Mouse (Mus musculus): Measurements from ENCODE around the gene Npffr2. TPM values are rescaled to one million over a fixed set of nuclear protein-coding genes. Genes with fewer than 3 reads are reported as not detected.
"Not testable (repeated sequence)": the region's sequence is repeated elsewhere in the genome, so short reads cannot be mapped to it uniquely, and the experiment has no call there.

Gene Npffr2
- polyA plus RNA-seq (2015; fragmentation: Nextera tagmentation; extraction: Ambion mirVana) = not detected in 2 replicates

DNA sequence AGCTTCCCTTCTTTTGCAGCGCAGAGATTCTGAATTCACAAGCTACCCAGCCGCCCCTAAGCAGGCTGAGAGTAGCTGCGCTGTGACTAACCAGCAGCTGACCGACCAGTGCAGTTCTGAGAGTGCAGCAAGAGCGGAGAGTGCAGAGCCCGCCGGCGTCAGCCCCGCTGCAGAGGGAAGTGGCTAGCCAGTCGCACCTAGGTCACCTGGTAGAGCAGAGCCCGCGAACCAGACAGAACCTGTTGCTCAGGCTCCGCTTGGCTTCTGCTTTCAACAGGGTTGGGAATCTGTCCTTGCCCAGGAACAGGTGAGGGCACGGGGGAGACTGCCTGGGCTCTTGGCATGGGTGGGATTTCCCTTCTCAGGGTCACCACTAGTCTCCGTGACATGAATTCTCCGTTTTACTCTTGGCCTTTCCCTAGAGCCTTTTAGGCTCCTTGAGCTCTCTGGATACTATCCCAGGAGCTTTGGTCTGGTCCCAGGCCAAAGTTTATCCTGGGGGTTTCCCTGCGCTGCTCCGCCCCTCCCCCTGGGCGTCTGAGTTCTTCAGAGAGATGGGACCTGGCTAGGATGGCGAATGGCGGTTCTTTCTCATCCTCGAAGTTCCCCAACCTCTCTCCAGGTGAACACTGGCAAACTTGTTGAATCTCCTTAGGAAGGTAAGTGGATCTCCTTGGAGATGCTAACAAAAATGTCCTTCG lies at the start of gene Npffr2:
Npffr2 (plus strand) TSS at position 552 of the 701 bp plus-strand sequence.
- H3K36me3 ChIP-seq = no peaks in the 10 kb centered on the region
- H3K27me3 ChIP-seq = no peaks in the 10 kb centered on the region
- H3K4me2 ChIP-seq (replicated peaks) = peak within 1 kb of the TSS; percentile 87
- no peak within 1 kb of the TSS for H3K27ac ChIP-seq (replicated peaks)
- peaks cover 9% of the 10 kb centered on the region for H3K4me1 ChIP-seq
- peak within 1 kb of the TSS; percentile 43 for H3K4me3 ChIP-seq
- peak; percentile 94 for ATAC-seq (replicated peaks)
- 5% methylated on average over 23 of the region's 23 CpGs for WGBS
- peak within 1 kb of the TSS; percentile 49 for H3K9ac ChIP-seq (replicated peaks)
- H3K9me3 ChIP-seq = no peaks in the 10 kb centered on the region

- no peaks in the 10 kb centered on the region for H3K36me3 ChIP-seq
- H3K4me2 ChIP-seq (replicated peaks) = no peak overlapping the region
- no peak overlapping the region for H3K27ac ChIP-seq (replicated peaks)
- no peaks in the 10 kb centered on the region for H3K9me3 ChIP-seq
- H3K4me1 ChIP-seq = no peaks in the 10 kb centered on the region
- H3K27me3 ChIP-seq = no peaks in the 10 kb centered on the region
- WGBS = 84% methylated on average over 1 of the region's 1 CpGs
- ATAC-seq (replicated peaks) = no peak
- no peak overlapping the region for H3K4me3 ChIP-seq
- H3K9ac ChIP-seq (replicated peaks) = no peak overlapping the region
Measured at GRCm38 (mm10) chr5:89492560-89492959, 34.7 kb upstream of the Npffr2 start.

- WGBS = 64% methylated on average over 6 of the region's 6 CpGs
- H3K4me1 ChIP-seq = no peaks in the 10 kb centered on the region
- no peak overlapping the region for H3K27ac ChIP-seq (replicated peaks)
- H3K4me2 ChIP-seq (replicated peaks) = no peak overlapping the region
- no peaks in the 10 kb centered on the region for H3K9me3 ChIP-seq
- no peaks in the 10 kb centered on the region for H3K36me3 ChIP-seq
- H3K4me3 ChIP-seq = no peak overlapping the region
- H3K27me3 ChIP-seq = no peaks in the 10 kb centered on the region
- no peak overlapping the region for H3K9ac ChIP-seq (replicated peaks)
- ATAC-seq (replicated peaks) = no peak
Measured at GRCm38 (mm10) chr5:89500182-89500581, 27.0 kb upstream of the Npffr2 start.

GRCm38 (mm10) chr5:89518641-89519040 lies 8.6 kb upstream of the Npffr2 start:
- Histone ChIP-seq H3K4me3 (no peak overlapping the region), H3K4me2 (replicated peaks) (no peak overlapping the region), H3K4me1 (no peaks in the 10 kb centered on the region), H3K27ac (replicated peaks) (no peak overlapping the region), H3K27me3 (no peaks in the 10 kb centered on the region), H3K9me3 (no peaks in the 10 kb centered on the region), H3K36me3 (no peaks in the 10 kb centered on the region), H3K9ac (replicated peaks) (no peak overlapping the region)
- ATAC-seq (replicated peaks) = no peak
- 74% methylated on average over 4 of the region's 4 CpGs for WGBS

GRCm38 (mm10) chr5:89526181-89526778 lies 949 bp upstream of the Npffr2 start:
- WGBS = 3% methylated on average over 14 of the region's 14 CpGs
- ATAC-seq (replicated peaks) = peak; percentile 70
- no peaks in the 10 kb centered on the region for H3K27me3 ChIP-seq
- H3K36me3 ChIP-seq = no peaks in the 10 kb centered on the region
- no peak overlapping the region for H3K27ac ChIP-seq (replicated peaks)
- peak overlapping the region; percentile 43 for H3K4me3 ChIP-seq
- peak overlapping the region; percentile 87 for H3K4me2 ChIP-seq (replicated peaks)
- H3K4me1 ChIP-seq = peaks cover 9% of the 10 kb centered on the region
- H3K9ac ChIP-seq (replicated peaks) = peak overlapping the region; percentile 49
- no peaks in the 10 kb centered on the region for H3K9me3 ChIP-seq

- H3K36me3 ChIP-seq = no peaks in the 10 kb centered on the region
- no peak for ATAC-seq (replicated peaks)
- H3K9me3 ChIP-seq = no peaks in the 10 kb centered on the region
- H3K4me3 ChIP-seq = no peak overlapping the region
- 40% methylated on average over 4 of the region's 4 CpGs for WGBS
- H3K4me2 ChIP-seq (replicated peaks) = no peak overlapping the region
- H3K4me1 ChIP-seq = peaks cover 9% of the 10 kb centered on the region
- H3K27ac ChIP-seq (replicated peaks) = no peak overlapping the region
- H3K27me3 ChIP-seq = no peaks in the 10 kb centered on the region
- no peak overlapping the region for H3K9ac ChIP-seq (replicated peaks)
Measured at GRCm38 (mm10) chr5:89528951-89529350, 1.7 kb downstream of the Npffr2 start.

DNA sequence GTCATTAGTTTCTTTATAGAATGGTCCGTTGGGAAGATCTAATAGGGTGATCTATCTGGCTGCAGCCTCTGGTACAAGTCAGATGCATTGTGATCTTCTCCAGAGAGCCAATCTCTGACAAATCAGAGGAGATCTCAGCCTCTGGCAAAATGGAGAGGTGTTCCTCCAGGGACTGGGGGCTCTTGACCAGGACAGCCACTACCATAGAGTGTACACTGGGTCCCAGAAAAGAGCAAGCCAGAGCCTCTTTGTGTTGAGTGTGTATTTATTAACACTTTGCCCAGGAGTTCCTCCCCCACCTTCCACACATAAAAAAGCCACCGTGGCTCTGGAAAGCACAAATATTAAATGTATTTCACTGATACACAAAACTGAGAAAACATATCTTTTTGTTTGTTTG lies 2.2 kb downstream of the Npffr2 start:
- H3K9ac ChIP-seq (replicated peaks) = no peak overlapping the region
- H3K27ac ChIP-seq (replicated peaks) = no peak overlapping the region
- H3K4me3 ChIP-seq = no peak overlapping the region
- 59% methylated on average over 2 of the region's 2 CpGs for WGBS
- ATAC-seq (replicated peaks) = no peak
- no peaks in the 10 kb centered on the region for H3K27me3 ChIP-seq
- H3K4me2 ChIP-seq (replicated peaks) = no peak overlapping the region
- H3K4me1 ChIP-seq = peaks cover 9% of the 10 kb centered on the region
- H3K9me3 ChIP-seq = no peaks in the 10 kb centered on the region
- no peaks in the 10 kb centered on the region for H3K36me3 ChIP-seq

GRCm38 (mm10) chr5:89536018-89536417 lies 8.8 kb downstream of the Npffr2 start:
- no peak overlapping the region for H3K9ac ChIP-seq (replicated peaks)
- no peaks in the 10 kb centered on the region for H3K4me1 ChIP-seq
- H3K27me3 ChIP-seq = no peaks in the 10 kb centered on the region
- H3K36me3 ChIP-seq = no peaks in the 10 kb centered on the region
- no peak overlapping the region for H3K27ac ChIP-seq (replicated peaks)
- no peak overlapping the region for H3K4me2 ChIP-seq (replicated peaks)
- WGBS = 94% methylated on average over 3 of the region's 3 CpGs
- H3K9me3 ChIP-seq = no peaks in the 10 kb centered on the region
- no peak overlapping the region for H3K4me3 ChIP-seq
- ATAC-seq (replicated peaks) = no peak

- Histone ChIP-seq H3K9me3 (no peaks in the 10 kb centered on the region), H3K4me1 (no peaks in the 10 kb centered on the region), H3K36me3 (no peaks in the 10 kb centered on the region), H3K27ac (replicated peaks) (no peak overlapping the region), H3K27me3 (no peaks in the 10 kb centered on the region), H3K4me2 (replicated peaks) (no peak overlapping the region), H3K9ac (replicated peaks) (no peak overlapping the region), H3K4me3 (no peak overlapping the region)
- 78% methylated on average over 3 of the region's 3 CpGs for WGBS
- no peak for ATAC-seq (replicated peaks)
Measured at GRCm38 (mm10) chr5:89542472-89542871, 15.2 kb downstream of the Npffr2 start.

DNA sequence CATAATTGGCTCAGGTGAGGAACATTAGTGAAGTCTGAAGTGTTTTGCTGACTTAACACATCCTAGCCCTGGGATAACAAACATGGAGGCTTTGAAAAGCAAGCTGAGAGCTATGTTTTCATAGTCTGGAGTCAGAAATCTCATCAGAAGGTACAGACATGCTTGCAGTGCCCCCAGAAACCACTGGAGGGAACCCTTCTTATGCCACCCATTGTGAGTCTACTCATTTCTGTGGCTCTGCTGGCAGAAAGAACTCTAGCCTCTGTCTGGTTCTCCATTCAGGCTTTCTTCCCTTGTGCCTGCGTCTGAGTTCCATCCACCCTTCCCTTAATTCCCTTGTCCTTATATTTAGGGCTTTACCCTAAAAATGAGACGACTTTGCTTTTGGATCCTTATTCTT lies 16.2 kb downstream of the Npffr2 start:
- WGBS = 36% methylated on average over 2 of the region's 2 CpGs
- no peak overlapping the region for H3K4me2 ChIP-seq (replicated peaks)
- ATAC-seq (replicated peaks) = peak; percentile 77; the same call in 1 of the 2 replicates

DNA sequence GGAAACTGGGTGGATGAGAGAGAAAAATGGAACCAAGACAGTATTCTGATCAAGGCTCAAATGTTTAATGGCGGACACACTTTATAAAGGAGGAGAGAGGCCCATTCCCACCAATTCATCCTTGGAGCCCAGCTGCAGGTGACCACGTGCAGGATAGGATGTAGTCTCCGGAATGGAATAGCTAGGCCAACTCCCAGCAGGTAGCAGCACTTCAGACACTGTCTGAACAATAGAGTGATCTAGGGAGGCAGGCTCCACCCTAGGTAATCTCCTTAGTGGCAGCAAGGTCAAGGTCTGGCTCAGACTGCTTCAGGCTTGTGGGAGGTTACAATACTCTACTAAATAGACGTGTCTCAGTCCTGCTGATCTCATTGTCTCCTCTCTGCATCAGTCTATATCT lies 31.9 kb downstream of the Npffr2 start:
- WGBS = 32% methylated on average over 4 of the region's 4 CpGs
- H3K4me2 ChIP-seq (replicated peaks); H3K36me3 ChIP-seq; H3K27me3 ChIP-seq; ATAC-seq (replicated peaks); H3K4me3 ChIP-seq; H3K9ac ChIP-seq (replicated peaks); H3K9me3 ChIP-seq; H3K27ac ChIP-seq (replicated peaks); H3K4me1 ChIP-seq: not testable (repeated sequence)

More for the DNA sequence above, 16.2 kb downstream of the Npffr2 start:
- Histone ChIP-seq H3K4me3 (no peak overlapping the region), H3K9me3 (no peaks in the 10 kb centered on the region), H3K9ac (replicated peaks) (no peak overlapping the region), H3K27me3 (no peaks in the 10 kb centered on the region), H3K27ac (replicated peaks) (no peak overlapping the region), H3K4me1 (no peaks in the 10 kb centered on the region), H3K36me3 (no peaks in the 10 kb centered on the region)

GRCm38 (mm10) chr5:89561381-89561780 lies 34.2 kb downstream of the Npffr2 start:
- Histone ChIP-seq H3K36me3 (no peaks in the 10 kb centered on the region), H3K9me3 (no peaks in the 10 kb centered on the region), H3K27me3 (no peaks in the 10 kb centered on the region), H3K4me1 (no peaks in the 10 kb centered on the region), H3K27ac (replicated peaks) (no peak overlapping the region), H3K9ac (replicated peaks) (no peak overlapping the region), H3K4me2 (replicated peaks) (no peak overlapping the region), H3K4me3 (no peak overlapping the region)
- no peak for ATAC-seq (replicated peaks)

DNA sequence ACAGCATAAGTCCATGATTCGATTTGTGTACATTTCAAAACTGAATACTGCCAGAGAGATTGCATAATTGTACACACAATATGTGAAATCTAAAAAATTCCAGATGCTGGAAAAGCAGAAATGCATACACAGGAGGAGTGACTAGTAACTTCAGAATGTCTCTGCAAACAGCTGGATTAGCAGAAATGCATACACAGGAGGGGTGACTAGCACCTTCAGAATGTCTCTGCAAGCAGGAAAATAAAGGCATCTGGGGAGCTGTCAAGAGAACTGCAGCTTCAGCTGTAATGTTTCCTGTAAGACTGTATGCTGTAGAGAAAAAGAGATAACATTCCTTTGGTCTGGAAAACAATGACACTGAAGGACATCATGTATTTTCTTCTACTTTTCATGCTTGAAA lies 51.4 kb downstream of the Npffr2 start:
- Histone ChIP-seq H3K4me1 (no peaks in the 10 kb centered on the region), H3K4me2 (replicated peaks) (no peak overlapping the region), H3K9me3 (no peaks in the 10 kb centered on the region), H3K4me3 (no peak overlapping the region), H3K36me3 (no peaks in the 10 kb centered on the region), H3K27me3 (no peaks in the 10 kb centered on the region), H3K27ac (replicated peaks) (no peak overlapping the region), H3K9ac (replicated peaks) (no peak overlapping the region)
- 72% methylated on average over 1 of the region's 1 CpGs for WGBS
- ATAC-seq (replicated peaks) = no peak
